Mouse (Mus musculus): ENCODE data around the gene Tktl1. TPM values are rescaled to one million over a fixed set of nuclear protein-coding genes. Genes with fewer than 3 reads are reported as not detected.

Tktl1 gene
- polyA plus RNA-seq (2017; shearing (Covaris generic)), result 1 to 10 TPM; 2.0 to 3.8 TPM

DNA sequence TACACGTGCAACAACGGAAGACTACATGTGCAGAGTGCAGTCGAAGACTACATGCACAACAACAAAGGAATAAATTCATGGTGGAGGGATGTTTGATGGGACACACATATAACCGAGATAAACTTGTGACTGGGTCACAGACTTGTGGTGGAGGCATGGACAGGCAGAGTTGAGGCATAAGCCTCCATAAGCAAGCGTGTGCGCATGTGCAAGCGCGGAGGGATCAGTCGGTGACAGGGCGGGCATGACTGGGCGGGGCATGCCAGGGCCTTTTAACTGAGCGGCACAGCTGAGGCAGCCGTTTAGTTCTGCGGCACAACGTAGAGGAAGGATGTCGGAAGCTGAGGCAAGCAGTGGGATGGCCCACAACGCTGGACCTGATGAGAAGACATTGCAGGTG, at the start of gene Tktl1:
TSS of gene Tktl1 (plus strand) at position 301 of the 400 bp plus-strand sequence.

DNA sequence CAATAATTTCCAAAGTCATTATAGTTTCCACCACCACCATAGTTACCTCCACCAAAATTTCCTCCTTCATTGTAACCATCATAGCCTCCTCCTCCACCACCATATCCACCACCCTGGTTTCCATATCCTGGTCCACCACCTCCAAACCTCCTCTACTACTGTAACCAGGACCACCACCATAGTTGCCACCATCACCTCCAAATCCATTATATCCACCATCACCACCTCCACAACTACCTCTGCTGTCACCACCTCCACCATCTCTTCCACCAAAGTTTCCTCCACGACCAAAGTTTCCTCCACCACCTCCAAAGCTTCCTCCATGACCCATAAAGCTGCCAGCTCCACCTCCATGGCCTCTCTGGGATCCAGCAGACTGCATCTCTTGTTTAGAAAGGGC, 41.8 kb upstream of the Tktl1 start, which contains the start of gene Mecp2:
TSS of gene Mecp2 (minus strand) at position 101 of the 400 bp plus-strand sequence.

DNA sequence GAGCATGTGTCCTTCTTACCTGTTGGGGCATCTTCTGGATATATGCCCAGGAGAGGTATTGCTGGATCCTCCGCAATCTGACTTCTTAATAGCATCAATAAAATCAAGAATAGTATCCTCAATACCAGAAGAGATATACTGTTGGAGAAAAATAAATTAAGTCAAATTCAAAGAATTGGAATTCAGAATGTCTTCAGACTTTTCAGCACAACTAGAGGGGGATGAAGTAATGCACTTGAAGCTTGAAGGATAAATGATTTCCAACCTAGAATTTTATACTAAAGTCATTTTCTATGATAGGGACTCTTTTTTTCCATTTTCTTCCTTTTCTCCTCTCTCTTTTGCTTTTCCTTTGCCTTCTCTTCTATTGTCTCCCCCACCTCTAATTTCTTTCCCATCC, 9.3 kb upstream of the Tktl1 start, which contains the start of gene Tex28:
TSS of gene Tex28 (minus strand) at position 101 of the 400 bp plus-strand sequence.

DNA sequence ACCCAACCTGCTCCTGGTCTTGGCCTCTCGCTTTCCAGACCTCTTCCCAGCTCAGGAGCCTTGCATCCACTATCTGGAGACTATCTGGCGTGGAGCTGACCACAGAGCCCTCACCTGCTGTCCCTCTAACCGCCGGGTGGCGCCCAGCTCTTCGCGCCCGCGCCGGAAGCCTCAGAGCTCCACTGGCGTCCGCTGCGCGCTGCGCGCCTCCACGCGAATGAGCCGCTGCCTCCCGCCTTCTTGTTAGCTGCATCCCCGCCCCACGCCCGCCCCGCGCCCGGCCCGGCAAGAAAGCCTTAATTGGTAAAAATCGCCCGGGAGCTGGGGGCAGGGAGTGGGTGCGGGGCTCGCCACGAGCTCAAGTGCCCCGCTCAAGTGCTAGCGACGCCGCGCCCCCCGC, 72.6 kb downstream of the Tktl1 start, which contains the start of gene Flna:
TSS of gene Flna (minus strand) at position 206 of the 400 bp plus-strand sequence.

DNA sequence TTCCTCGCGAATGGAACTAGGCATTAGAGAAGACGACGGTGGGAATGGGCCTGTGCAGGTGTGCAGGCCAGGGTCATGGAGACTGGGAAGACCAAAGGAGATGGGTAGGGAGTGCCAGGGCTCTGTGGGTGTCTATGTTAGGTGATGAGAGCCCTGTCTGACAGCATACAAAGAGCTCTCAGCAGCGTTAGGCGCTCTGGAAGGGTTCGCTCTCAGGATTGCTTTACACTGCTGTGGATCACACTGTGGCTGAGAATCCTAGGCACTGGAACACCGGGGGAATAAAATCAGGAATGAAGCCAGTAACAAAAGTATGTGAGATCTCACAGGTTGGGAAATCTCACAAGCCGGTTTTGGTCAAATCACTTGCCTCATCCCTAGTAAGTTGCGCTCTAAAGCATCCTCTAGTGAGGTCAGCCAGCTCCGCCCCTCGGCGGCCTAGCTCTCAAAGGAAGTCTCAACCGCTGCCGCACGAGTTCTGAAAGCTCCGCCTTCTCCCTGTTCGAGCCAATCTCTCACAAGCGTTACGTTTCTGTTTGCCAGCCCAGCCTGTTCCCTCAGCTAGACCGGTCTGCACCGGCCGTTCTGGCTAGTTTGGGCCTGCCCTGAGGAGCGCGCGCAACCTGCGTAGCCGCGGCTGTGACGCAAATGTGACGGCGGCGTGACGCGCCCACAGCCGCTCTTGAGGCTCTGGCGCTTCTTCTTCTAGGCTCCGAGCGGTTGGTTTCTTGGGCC, 77.3 kb downstream of the Tktl1 start, which contains the start of gene Emd:
TSS of gene Emd (plus strand) at position 535 of the 735 bp plus-strand sequence.

Other genes with a start within 250 kb of the Tktl1 start
- gene Renbp, start 246.4 kb upstream of the Tktl1 start, polyA plus RNA-seq (2017; shearing (Covaris generic)), result 1 to 10 TPM; 3.7 to 9.4 TPM
- gene Hcfc1, start 210.9 kb upstream of the Tktl1 start, polyA plus RNA-seq (2017; shearing (Covaris generic)), result 10 to 100 TPM; 40.3 to 55.0 TPM
- gene Irak1, start 153.3 kb upstream of the Tktl1 start, polyA plus RNA-seq (2017; shearing (Covaris generic)), result 100 to 1,000 TPM; 182 to 192 TPM
- not detected for gene Opn1mw, start 49.8 kb upstream of the Tktl1 start, polyA plus RNA-seq (2017; shearing (Covaris generic))
- 10 to 100 TPM; 46.8 to 53.9 TPM for gene Mecp2, start 41.9 kb upstream of the Tktl1 start, polyA plus RNA-seq (2017; shearing (Covaris generic))
- not detected for gene Tex28, start 9.4 kb upstream of the Tktl1 start, polyA plus RNA-seq (2017; shearing (Covaris generic))
- gene Flna, start 72.6 kb downstream of the Tktl1 start, polyA plus RNA-seq (2017; shearing (Covaris generic)), result 100 to 1,000 TPM; 247 to 358 TPM
- 10 to 100 TPM; 48.9 to 66.6 TPM for gene Emd, start 77.4 kb downstream of the Tktl1 start, polyA plus RNA-seq (2017; shearing (Covaris generic))
- gene Rpl10, start 93.6 kb downstream of the Tktl1 start, polyA plus RNA-seq (2017; shearing (Covaris generic)), result 10 to 100 TPM; 44.3 to 79.3 TPM
- gene Taz, start 104.7 kb downstream of the Tktl1 start, polyA plus RNA-seq (2017; shearing (Covaris generic)), result 100 to 1,000 TPM; 140 to 181 TPM
- gene Dnase1l1, start 105.1 kb downstream of the Tktl1 start, polyA plus RNA-seq (2017; shearing (Covaris generic)), result 10 to 100 TPM; 22.4 to 29.5 TPM
- 100 to 1,000 TPM; 155 to 162 TPM for gene Atp6ap1, start 119.8 kb downstream of the Tktl1 start, polyA plus RNA-seq (2017; shearing (Covaris generic))
- gene Gdi1, start 127.7 kb downstream of the Tktl1 start, polyA plus RNA-seq (2017; shearing (Covaris generic)), result 100 to 1,000 TPM; 260 to 309 TPM
- gene Fam50a, start 135.8 kb downstream of the Tktl1 start, polyA plus RNA-seq (2017; shearing (Covaris generic)), result 10 to 100 TPM; 78.9 to 83.6 TPM
- gene Plxna3, start 151.8 kb downstream of the Tktl1 start, polyA plus RNA-seq (2017; shearing (Covaris generic)), result 1 to 10 TPM; 2.4 to 6.9 TPM
- 10 to 100 TPM; 34.3 to 51.6 TPM for gene Lage3, start 176.4 kb downstream of the Tktl1 start, polyA plus RNA-seq (2017; shearing (Covaris generic))
- gene Ubl4a, start 196.0 kb downstream of the Tktl1 start, polyA plus RNA-seq (2017; shearing (Covaris generic)), result 10 to 100 TPM; 52.3 to 66.9 TPM
- 10 to 100 TPM; 40.0 to 40.5 TPM for gene Slc10a3, start 196.1 kb downstream of the Tktl1 start, polyA plus RNA-seq (2017; shearing (Covaris generic))
- gene Fam3a, start 216.0 kb downstream of the Tktl1 start, polyA plus RNA-seq (2017; shearing (Covaris generic)), result 10 to 100 TPM; 34.3 to 41.1 TPM
- gene Ikbkg, start 216.0 kb downstream of the Tktl1 start, polyA plus RNA-seq (2017; shearing (Covaris generic)), result 10 to 100 TPM; 35.8 to 36.6 TPM